23 mouse cellular contexts compared by ENCODE assay signal in the genomic region with DNA sequence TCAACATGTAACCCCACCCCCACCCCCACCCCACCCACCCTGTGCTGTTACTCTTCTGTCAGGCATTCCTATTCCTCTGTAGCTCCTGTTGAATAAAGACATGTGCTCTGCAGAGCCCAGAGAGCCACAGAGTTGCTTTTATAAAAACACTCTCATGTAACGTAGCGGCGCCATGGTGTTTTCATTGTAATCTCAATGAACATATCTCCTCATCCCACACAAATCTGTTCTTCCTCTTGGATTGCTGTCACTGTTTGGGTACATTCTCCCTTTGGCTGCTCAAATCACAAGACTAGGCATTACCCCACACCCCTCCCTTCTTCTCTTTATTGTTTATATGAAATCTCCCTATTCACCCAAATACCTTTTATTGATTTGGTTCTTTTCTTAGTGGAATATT. TPM values are rescaled to one million over a fixed set of nuclear protein-coding genes. Genes with fewer than 3 reads are reported as not detected.
DNase-seq lines count a peak whose midpoint lies in the region; ATAC-seq lines count a peak whose summit lies in the region.
"Had no signal": no experiment of that assay in that cellular context is flagged by ENCODE, and none has a peak within 500 bp of the region (broad histone marks: within the 10 kb centered on the region; RNA-seq: fewer than 3 reads in every experiment).

No protein-coding gene starts in this region.

- peak; percentile 47; the same call in 1 of the 2 replicates for ATAC-seq in frontal cortex, adult (ENCODE audit: low TSS enrichment)
- ATAC-seq: activated CD4-positive, CD25-positive, alpha-beta regulatory T cell, adult 4 months; CD4-positive, CD25-positive, alpha-beta regulatory T cell, adult 4 months; forebrain, embryonic 14.5 days; Patski had no signal

- no peak for DNase-seq in frontal cortex, postnatal 14 days (ENCODE audit: low spot score in 2 of 2)
- DNase-seq in layer of hippocampus, adult 18-20 months (ENCODE audit: low spot score in 2 of 2): peak; percentile 30 to 81
- no peak for DNase-seq in layer of hippocampus, postnatal 10 days (ENCODE audit: low spot score in 2 of 2)
- DNase-seq in brain, adult 2 months (ENCODE audit: low read depth, low spot score): peak; percentile 52
- DNase-seq in layer of hippocampus, adult 9-11 months: peak; percentile 75
- DNase-seq in ovary, postnatal 10 days (ENCODE audit: low spot score): no peak
- no peak for DNase-seq in heart, postnatal 25 days (ENCODE audit: low spot score)
- DNase-seq: adrenal gland, adult 8-10 months; adrenal gland, postnatal 14 days; adrenal gland, postnatal 36 days; B cell, adult 2 months; cerebellum, adult 11 months; cerebellum, adult 18-20 months; cerebellum, adult 8-10 months; cerebellum, adult 9-11 months; cerebellum, postnatal 14 days; cerebellum, postnatal 36 days; embryo, embryonic 11 days had no signal

- intact Hi-C loops in heart, postnatal 25 days (cut with DNase I): no loop called here

RNA-seq across cellular contexts. Expression of a gene that starts 13.9 kb away (rescaled TPM):
- total RNA-seq in layer of hippocampus, adult 18-20 months (2021): 10 to 100 TPM; 47.2 to 48.7 TPM
- 10 to 100 TPM; 50.0 to 50.9 TPM for total RNA-seq in layer of hippocampus, postnatal 10 days (2021)
- 10 to 100 TPM; 38.7 to 43.6 TPM for total RNA-seq in heart, postnatal 25 days (2021)

Comparison
In these comparisons a context has a peak if more than half of its experiments do, and no peak if none do; other contexts are left out.
1. DNase-seq: peak in layer of hippocampus, adult 18-20 months (2 of 2), brain, adult 2 months (single experiment) and layer of hippocampus, adult 9-11 months (single experiment); none in frontal cortex, postnatal 14 days (0 of 2), layer of hippocampus, postnatal 10 days (0 of 2), ovary, postnatal 10 days (single experiment) and heart, postnatal 25 days (single experiment).